Mouse (Mus musculus) spleen, adult 2 months (tissue): ENCODE data around the gene Dhx9.

Experiments used
- CTCF ChIP-seq: fragments of 200-500 bp; IDR thresholded peaks from 2 replicates; pipeline ENCODE4 v1.5.1; 2011; ENCODE audit warnings: mild to moderate bottlenecking, inconsistent platforms; ENCODE audit not compliant: insufficient read depth, insufficient read length, insufficient replicate concordance; ENCODE audit errors: extremely low read depth
- POLR2A ChIP-seq: fragments of 200-500 bp; IDR thresholded peaks from 2 replicates; pipeline ENCODE4 v1.6.1; 2011; ENCODE audit warnings: low read depth, low read length, inconsistent platforms

DNA sequence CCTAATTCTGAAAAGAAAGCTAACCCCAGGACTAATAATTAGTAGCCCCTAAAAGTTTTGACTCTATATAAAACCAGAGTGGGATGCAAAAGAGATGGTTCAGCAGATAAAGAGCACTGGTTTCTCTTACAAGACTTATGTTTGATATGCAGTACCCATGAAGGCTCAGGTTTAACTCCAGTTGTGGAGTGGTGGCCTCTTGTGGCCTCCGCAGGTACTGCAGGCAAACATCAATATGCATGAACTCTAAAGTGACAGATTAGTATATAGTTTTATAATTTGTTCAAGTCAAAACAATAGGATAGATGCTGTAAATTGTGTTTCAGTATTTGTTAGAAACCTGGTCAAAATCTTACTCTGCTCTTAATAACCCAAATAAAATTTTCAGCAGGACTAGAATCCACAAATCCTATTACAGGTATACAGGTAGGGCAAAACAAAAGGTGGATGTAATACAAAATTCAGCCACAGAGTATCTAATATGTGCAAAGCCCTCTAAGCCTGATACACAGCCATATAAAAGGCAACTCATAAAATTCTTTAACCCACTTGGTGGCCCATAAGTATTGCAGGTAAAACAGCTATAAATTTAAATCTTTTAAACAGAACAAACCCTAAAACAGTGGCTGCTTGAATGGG lies 7.0 kb downstream of the Dhx9 start:
- TF ChIP-seq CTCF, result peak; percentile 47; the same call in 1 of the 2 replicates
- TF ChIP-seq POLR2A, result no peak
